Mouse (Mus musculus): ENCODE measurements around the gene Mark3.

GRCm38 (mm10) chr12:111693341-111694270 is 119.3 kb downstream of the Mark3 start:
- no peak for TF ChIP-seq EP300 (IDR thresholded peaks at IDR 0.05; ENCODE audit: insufficient read depth, low read depth, low read length)
- no peak for TF ChIP-seq CTCF (IDR thresholded peaks at IDR 0.05)

All from heart, adult 2 months (tissue).